Mouse (Mus musculus) left cerebral cortex, adult 18-20 months (tissue): ENCODE measurements around the gene Zbtb20. TPM values are rescaled to one million over a fixed set of nuclear protein-coding genes. Genes with fewer than 3 reads are reported as not detected.

ENCODE experiments used
- DNase-seq, 2 experiments: peaks; one replicate each; pipeline ENCODE4 v3.0.0; 2021 to 2022; ENCODE audit warnings: low spot score in 2 of 2, mixed read lengths in 1 of 2
- total RNA-seq, 2 experiments: library from RNA; stranded (reverse); gene quantifications; 2 replicates each; pipeline ENCODE4 v1.2.3; 2021

The Zbtb20 gene
- total RNA-seq, 2 experiments from 2014 or later = 44.7 to 44.8 TPM

GRCm38 (mm10) chr16:43504556-43504955 is 628.9 kb downstream of the Zbtb20 start:
- no peak for DNase-seq

- no peak for DNase-seq
Observed at GRCm38 (mm10) chr16:43505314-43505950, 629.8 kb downstream of the Zbtb20 start.

GRCm38 (mm10) chr16:43506189-43506751 is 630.6 kb downstream of the Zbtb20 start:
- no peak for DNase-seq

- no peak for DNase-seq
Observed at GRCm38 (mm10) chr16:43506771-43507405, 631.2 kb downstream of the Zbtb20 start.

- no peak for DNase-seq
Observed at GRCm38 (mm10) chr16:43508166-43508998, 632.7 kb downstream of the Zbtb20 start.

GRCm38 (mm10) chr16:43510516-43510915 is 634.8 kb downstream of the Zbtb20 start:
- no peak for DNase-seq

- DNase-seq = no peak
Observed at GRCm38 (mm10) chr16:43511531-43511930, 635.9 kb downstream of the Zbtb20 start.

- no peak for DNase-seq
Observed at GRCm38 (mm10) chr16:43513933-43514332, 638.3 kb downstream of the Zbtb20 start.

- no peak for DNase-seq
Observed at GRCm38 (mm10) chr16:43515538-43515937, 639.9 kb downstream of the Zbtb20 start.

GRCm38 (mm10) chr16:43520274-43520673 is 644.6 kb downstream of the Zbtb20 start:
- no peak for DNase-seq

- no peak for DNase-seq
Observed at GRCm38 (mm10) chr16:43522482-43522881, 646.8 kb downstream of the Zbtb20 start.

- no peak for DNase-seq
Observed at GRCm38 (mm10) chr16:43524179-43524578, 648.5 kb downstream of the Zbtb20 start.

GRCm38 (mm10) chr16:43525624-43526023 is 649.9 kb downstream of the Zbtb20 start:
- DNase-seq = no peak

GRCm38 (mm10) chr16:43528300-43528699 is 652.6 kb downstream of the Zbtb20 start:
- DNase-seq = no peak

- no peak for DNase-seq
Observed at GRCm38 (mm10) chr16:43531328-43531727, 655.6 kb downstream of the Zbtb20 start.

- no peak for DNase-seq
Observed at GRCm38 (mm10) chr16:43534103-43534502, 658.4 kb downstream of the Zbtb20 start.

GRCm38 (mm10) chr16:43535912-43536311 is 660.2 kb downstream of the Zbtb20 start:
- no peak for DNase-seq

GRCm38 (mm10) chr16:43537163-43537562 is 661.5 kb downstream of the Zbtb20 start:
- no peak for DNase-seq

- no peak for DNase-seq
Observed at GRCm38 (mm10) chr16:43539659-43540096, 664.0 kb downstream of the Zbtb20 start.

GRCm38 (mm10) chr16:43540108-43540507 is 664.4 kb downstream of the Zbtb20 start:
- no peak for DNase-seq

- no peak for DNase-seq
Observed at GRCm38 (mm10) chr16:43540546-43541167, 665.0 kb downstream of the Zbtb20 start.
